ENCODE assay signal across 8 mouse cellular contexts in genomic region chr10:121586675-121587370, GRCm38 (mm10). TPM values are rescaled to one million over a fixed set of nuclear protein-coding genes. Genes with fewer than 3 reads are reported as not detected.
DNase-seq lines count a peak whose midpoint lies in the region; ATAC-seq and TF ChIP-seq lines count a peak whose summit lies in the region.

TSS of gene Tbk1 (minus strand) at chr10:121586787.

- intact Hi-C loops in heart, adult 2 months (cut with DNase I) = loop anchor here (1.0 kb wide), 1 partner anchor 38 kb away; no protein-coding TSS in a partner anchor

- H3K27ac ChIP-seq in embryonic facial prominence, embryonic 13.5 days = peak within 1 kb of the TSS; percentile 77
- H3K27ac ChIP-seq in heart, adult 2 months = peak within 1 kb of the TSS; percentile 96
- H3K27ac ChIP-seq in limb, embryonic 14.5 days (replicated peaks; ENCODE audit: low read depth, low read length) = peak within 1 kb of the TSS; percentile 75
- peak within 1 kb of the TSS; percentile 75 for H3K27ac ChIP-seq in midbrain, postnatal 0 days (ENCODE audit: low read depth, low read length)

- peak; percentile 97 for DNase-seq in 3134 (ENCODE audit: extremely low read depth, insufficient read length, low spot score)
- peak; percentile 98 for DNase-seq in adrenal gland, postnatal 36 days
- peak; percentile 95 to 97 for DNase-seq in heart, adult 2 months
- peak; percentile 94 for DNase-seq in kidney, adult 9 months
- peak; percentile 88 for DNase-seq in limb, embryonic 14.5 days (ENCODE audit: low spot score)
- peak; percentile 93 for DNase-seq in midbrain, postnatal 0 days (ENCODE audit: low spot score)
- DNase-seq in spleen, postnatal 14 days (ENCODE audit: low spot score in 2 of 2) = peak; percentile 83 to 90

- peak; percentile 74 for TF ChIP-seq POLR2A in heart, adult 2 months (IDR thresholded peaks at IDR 0.05; ENCODE audit: insufficient read depth, low read depth, low read length)
- TF ChIP-seq POLR2A in limb, embryonic 14.5 days (IDR thresholded peaks at IDR 0.05; ENCODE audit: borderline replicate concordance, extremely low read depth, insufficient read depth, insufficient read length) = 0 out of 2 replicates have a peak, but pooled peaks have one; percentile 67

- H3K36me3 ChIP-seq in embryonic facial prominence, embryonic 13.5 days = peaks cover 47% of the 10 kb centered on the region
- no peaks in the 10 kb centered on the region; the same call in 1 of the 2 replicates for H3K36me3 ChIP-seq in heart, adult 2 months (ENCODE audit: control insufficient read depth, insufficient read depth, low read length)
- peaks cover 38% of the 10 kb centered on the region for H3K36me3 ChIP-seq in limb, embryonic 14.5 days (ENCODE audit: control insufficient read depth, insufficient read depth, low read length)
- H3K36me3 ChIP-seq in midbrain, postnatal 0 days (ENCODE audit: insufficient read depth, low read length) = peaks cover 25% of the 10 kb centered on the region

- no peak for TF ChIP-seq CTCF in heart, adult 2 months (IDR thresholded peaks at IDR 0.05)
- TF ChIP-seq CTCF in midbrain, postnatal 0 days (IDR thresholded peaks at IDR 0.05) = no peak

- H3K4me3 ChIP-seq in embryonic facial prominence, embryonic 13.5 days = peak within 1 kb of the TSS; percentile 89
- H3K4me3 ChIP-seq in heart, adult 2 months = peak within 1 kb of the TSS; percentile 91
- peak within 1 kb of the TSS; percentile 86 for H3K4me3 ChIP-seq in limb, embryonic 14.5 days (replicated peaks; ENCODE audit: low read length)
- peak within 1 kb of the TSS; percentile 89 for H3K4me3 ChIP-seq in midbrain, postnatal 0 days (ENCODE audit: low read depth, low read length)

- peak within 1 kb of the TSS; percentile 62 for H3K4me2 ChIP-seq in embryonic facial prominence, embryonic 13.5 days
- peak within 1 kb of the TSS; percentile 53 for H3K4me2 ChIP-seq in limb, embryonic 14.5 days (replicated peaks; ENCODE audit: low read depth, low read length, severe bottlenecking)
- H3K4me2 ChIP-seq in midbrain, postnatal 0 days (ENCODE audit: low read depth, low read length, poor library complexity, severe bottlenecking) = peak within 1 kb of the TSS; percentile 75

- under 1% methylated on average over 55 of the region's 58 CpGs for WGBS in embryonic facial prominence, embryonic 13.5 days
- WGBS in heart, adult 2 months = under 1% methylated on average over 56 of the region's 58 CpGs
- WGBS in limb, embryonic 14.5 days = under 1% methylated on average over 48 of the region's 58 CpGs
- WGBS in midbrain, postnatal 0 days = under 1% methylated on average over 52 of the region's 58 CpGs

- H3K4me1 ChIP-seq in embryonic facial prominence, embryonic 13.5 days = peaks cover 9% of the 10 kb centered on the region
- H3K4me1 ChIP-seq in heart, adult 2 months (ENCODE audit: control insufficient read depth, insufficient read depth, low read length) = 0 out of 2 replicates have a peak, but pooled peaks cover 2% of the 10 kb centered on the region
- H3K4me1 ChIP-seq in limb, embryonic 14.5 days (ENCODE audit: control insufficient read depth, insufficient read depth, low read length) = 0 out of 2 replicates have a peak, but pooled peaks cover 6% of the 10 kb centered on the region
- peaks cover 11% of the 10 kb centered on the region; the same call in 1 of the 2 replicates for H3K4me1 ChIP-seq in midbrain, postnatal 0 days (ENCODE audit: insufficient read depth, low read length)

- H3K79me2 ChIP-seq in heart, adult 2 months (replicated peaks; ENCODE audit: control insufficient read depth, insufficient read depth, low read length) = peaks cover 3% of the 10 kb centered on the region; the same call in 1 of the 2 replicates

- H3K27me3 ChIP-seq in embryonic facial prominence, embryonic 13.5 days = no peaks in the 10 kb centered on the region
- no peaks in the 10 kb centered on the region for H3K27me3 ChIP-seq in heart, adult 2 months (ENCODE audit: control insufficient read depth, insufficient read depth, low read length)
- no peaks in the 10 kb centered on the region for H3K27me3 ChIP-seq in limb, embryonic 14.5 days (ENCODE audit: control insufficient read depth, insufficient read depth, low read length)
- H3K27me3 ChIP-seq in midbrain, postnatal 0 days (ENCODE audit: insufficient read depth, low read length) = no peaks in the 10 kb centered on the region

- TF ChIP-seq EP300 in heart, adult 2 months (IDR thresholded peaks at IDR 0.05; ENCODE audit: insufficient read depth, low read depth, low read length) = 0 out of 2 replicates have a peak, but pooled peaks have one; percentile 42

- peak within 1 kb of the TSS; percentile 93 for H3K9ac ChIP-seq in embryonic facial prominence, embryonic 13.5 days
- H3K9ac ChIP-seq in heart, adult 2 months (ENCODE audit: low read depth, low read length) = peak within 1 kb of the TSS; percentile 66
- peak within 1 kb of the TSS; percentile 91 for H3K9ac ChIP-seq in limb, embryonic 14.5 days (ENCODE audit: low read depth, low read length, severe bottlenecking)
- peak within 1 kb of the TSS; percentile 87 for H3K9ac ChIP-seq in midbrain, postnatal 0 days (replicated peaks; ENCODE audit: low read length, poor library complexity, severe bottlenecking)

- H3K9me3 ChIP-seq in embryonic facial prominence, embryonic 13.5 days = no peaks in the 10 kb centered on the region
- no peaks in the 10 kb centered on the region for H3K9me3 ChIP-seq in limb, embryonic 14.5 days (ENCODE audit: control insufficient read depth, low read length)
- H3K9me3 ChIP-seq in midbrain, postnatal 0 days (ENCODE audit: low read length) = no peaks in the 10 kb centered on the region

- peak; percentile 93 for ATAC-seq in embryonic facial prominence, embryonic 13.5 days (ENCODE audit: insufficient number of reproducible peaks, insufficient read depth, low FRiP score, low TSS enrichment, low read depth)
- ATAC-seq in limb, embryonic 14.5 days (ENCODE audit: low FRiP score, low read depth) = peak; percentile 97
- peak; percentile 96 for ATAC-seq in midbrain, postnatal 0 days (ENCODE audit: low FRiP score)

RNA-seq across cellular contexts. Expression of gene Tbk1, which starts in this region (rescaled TPM):
- total RNA-seq in adrenal gland, postnatal 36 days (2021) = 10 to 100 TPM; 40.2 to 42.6 TPM
- polyA plus RNA-seq in embryonic facial prominence, embryonic 13.5 days (2015; fragmentation: Nextera tagmentation; extraction: Ambion mirVana) = 32.3 and 35.9 TPM in 2 replicates
- total RNA-seq in heart, adult 2 months (2021) = 10 to 100 TPM; 14.9 to 15.6 TPM
- polyA plus RNA-seq in heart, adult 2 months (2012; rRNA removed) = 7.2 and 13.4 TPM in 2 replicates
- polyA plus RNA-seq in limb, embryonic 14.5 days (2012; rRNA removed) = 28.3 and 32.2 TPM in 2 replicates
- 30.0 and 32.8 TPM in 2 replicates for polyA plus RNA-seq in limb, embryonic 14.5 days (2014; fragmentation: Nextera tagmentation; extraction: Ambion mirVana)
- 16.5 and 29.2 TPM in 2 replicates for total RNA-seq in midbrain, postnatal 0 days (2014; rRNA removed)
- 24.5 and 24.8 TPM in 2 replicates for polyA plus RNA-seq in midbrain, postnatal 0 days (2015; fragmentation: Nextera tagmentation; extraction: Ambion mirVana)

Comparison
In these comparisons a context has a peak if more than half of its experiments do, and no peak if none do; other contexts are left out.
1. Peak in every context shown above with its lines: DNase-seq, ATAC-seq, H3K4me3 ChIP-seq and H3K27ac ChIP-seq.